Mouse (Mus musculus): ENCODE measurements at regions not wholly inside any gene's neighbourhood (a gene's known extent, or its start where the extent isn't known, plus 50 kb on each side); places are given as distances from the start of the nearest gene placed in this dataset.

DNA sequence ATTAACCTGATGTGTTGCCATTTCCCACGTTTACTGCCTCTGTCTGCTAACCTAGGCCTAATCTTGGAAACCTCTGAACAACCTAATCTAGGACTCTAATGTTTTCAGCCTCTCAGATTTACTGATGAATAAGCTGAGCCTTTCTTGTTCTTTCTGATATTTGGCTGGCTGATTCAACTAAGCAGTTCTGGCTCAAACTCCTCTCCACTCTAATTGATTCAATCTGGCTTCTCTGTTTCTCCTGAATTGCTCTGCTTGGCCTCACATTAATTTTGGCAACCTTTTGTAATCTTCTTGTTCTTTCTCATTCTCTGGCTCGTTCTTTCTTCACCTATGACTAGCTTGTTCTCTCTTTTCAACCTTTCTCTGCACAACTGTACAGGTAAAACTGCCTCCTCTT lies 1561.2 kb upstream of the Zeb2 start:
- H3K27me3 ChIP-seq (ENCODE audit: control insufficient read depth, insufficient read depth, low read length), result no peaks in the 10 kb centered on the region
- no peak overlapping the region for H3K4me2 ChIP-seq (ENCODE audit: low read depth, severe bottlenecking)
- no peaks in the 10 kb centered on the region for H3K9me3 ChIP-seq (ENCODE audit: control insufficient read depth, low read length)
- no peaks in the 10 kb centered on the region for H3K36me3 ChIP-seq (ENCODE audit: control insufficient read depth, insufficient read depth, low read length)
- no peak overlapping the region for H3K4me3 ChIP-seq (ENCODE audit: low read depth, low read length)
- no peak overlapping the region for H3K9ac ChIP-seq (ENCODE audit: low read length)
- H3K27ac ChIP-seq (replicated peaks; ENCODE audit: low read depth, low read length), result no peak overlapping the region
- no peaks in the 10 kb centered on the region for H3K4me1 ChIP-seq (ENCODE audit: control insufficient read depth, insufficient read depth, low read length)
- ATAC-seq (ENCODE audit: insufficient number of reproducible peaks, low FRiP score, low TSS enrichment, low read depth) (no peak), DNase-seq (ENCODE audit: low spot score) (no peak)
- WGBS, result 26% methylated on average over 2 of the region's 2 CpGs

DNA sequence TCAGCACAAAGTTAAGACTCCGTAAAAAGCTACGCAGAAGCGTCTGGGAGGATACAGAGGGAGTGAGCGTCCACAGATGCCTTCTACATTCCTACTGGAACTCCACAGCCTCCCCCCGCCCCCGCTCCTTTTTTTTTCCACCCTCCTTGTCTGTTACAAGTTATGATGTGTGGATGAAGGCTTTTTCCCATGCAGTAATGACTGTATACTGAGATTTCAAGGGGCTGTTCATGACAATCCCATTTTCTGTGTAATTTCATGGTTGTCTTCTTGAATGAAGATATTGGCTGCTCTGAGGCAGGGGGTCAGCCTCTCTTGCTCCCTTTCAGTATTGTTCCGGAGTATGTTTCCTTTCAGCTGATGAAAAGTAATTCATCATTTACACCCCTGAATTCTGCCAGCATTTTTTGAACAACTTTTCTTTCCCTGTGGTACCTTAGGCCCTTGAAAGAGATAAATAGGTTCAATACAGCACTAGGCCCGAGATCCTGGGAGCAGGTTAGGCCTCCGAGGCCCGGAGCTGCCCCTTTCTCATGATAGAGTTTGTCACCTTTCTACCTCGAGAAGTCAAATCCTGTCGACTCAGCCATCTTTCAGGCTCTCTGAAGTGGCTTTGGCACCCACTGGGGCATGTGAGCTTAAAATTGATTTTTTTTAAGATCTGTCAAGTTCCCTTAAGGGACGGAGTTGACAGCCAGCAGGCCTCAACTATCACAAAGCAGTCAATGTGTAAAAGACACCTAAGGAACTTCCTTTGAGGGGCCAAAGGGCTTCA lies 1552.5 kb upstream of the Zeb2 start:
- 68% methylated on average over 13 of the region's 13 CpGs for WGBS

DNA sequence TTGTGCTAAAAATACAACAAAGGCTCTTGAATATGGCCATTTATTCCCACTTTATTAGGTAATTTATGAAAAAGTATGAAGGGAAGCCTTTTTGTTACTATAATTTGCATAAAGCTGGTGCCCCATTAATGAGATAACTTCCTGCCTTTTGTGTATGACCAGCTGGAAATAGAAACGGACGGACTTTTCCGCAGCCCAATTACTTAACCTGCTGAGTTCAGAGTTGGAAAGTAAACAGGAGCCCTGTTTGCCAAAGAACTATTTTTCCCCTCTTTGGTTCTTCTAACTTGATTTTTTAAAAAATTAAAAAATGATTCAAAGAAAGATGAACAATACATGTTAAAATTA lies 1549.8 kb upstream of the Zeb2 start:
- H3K4me1 ChIP-seq (ENCODE audit: control insufficient read depth, insufficient read depth, low read length), result no peaks in the 10 kb centered on the region
- H3K9me3 ChIP-seq (ENCODE audit: control insufficient read depth, low read length), result no peaks in the 10 kb centered on the region
- no peak overlapping the region for H3K27ac ChIP-seq (replicated peaks; ENCODE audit: low read depth, low read length)
- ATAC-seq (ENCODE audit: insufficient number of reproducible peaks, low FRiP score, low TSS enrichment, low read depth) (no peak), DNase-seq (ENCODE audit: low spot score) (no peak)
- no peak overlapping the region for H3K4me2 ChIP-seq (ENCODE audit: low read depth, severe bottlenecking)
- 43% methylated on average over 3 of the region's 3 CpGs for WGBS
- H3K36me3 ChIP-seq (ENCODE audit: control insufficient read depth, insufficient read depth, low read length), result no peaks in the 10 kb centered on the region
- H3K9ac ChIP-seq (ENCODE audit: low read length), result no peak overlapping the region
- H3K4me3 ChIP-seq (ENCODE audit: low read depth, low read length), result no peak overlapping the region
- no peaks in the 10 kb centered on the region for H3K27me3 ChIP-seq (ENCODE audit: control insufficient read depth, insufficient read depth, low read length)

More for the DNA sequence above, 1552.5 kb upstream of the Zeb2 start:
- H3K4me3 ChIP-seq (ENCODE audit: low read depth, low read length), result no peak overlapping the region
- H3K9me3 ChIP-seq (ENCODE audit: control insufficient read depth, low read length), result no peaks in the 10 kb centered on the region
- no peaks in the 10 kb centered on the region for H3K27me3 ChIP-seq (ENCODE audit: control insufficient read depth, insufficient read depth, low read length)
- no peak overlapping the region for H3K4me2 ChIP-seq (ENCODE audit: low read depth, severe bottlenecking)
- ATAC-seq (ENCODE audit: insufficient number of reproducible peaks, low FRiP score, low TSS enrichment, low read depth) (no peak), DNase-seq (ENCODE audit: low spot score) (no peak)
- no peaks in the 10 kb centered on the region for H3K4me1 ChIP-seq (ENCODE audit: control insufficient read depth, insufficient read depth, low read length)
- no peaks in the 10 kb centered on the region for H3K36me3 ChIP-seq (ENCODE audit: control insufficient read depth, insufficient read depth, low read length)
- H3K27ac ChIP-seq (replicated peaks; ENCODE audit: low read depth, low read length), result no peak overlapping the region
- H3K9ac ChIP-seq (ENCODE audit: low read length), result no peak overlapping the region

DNA sequence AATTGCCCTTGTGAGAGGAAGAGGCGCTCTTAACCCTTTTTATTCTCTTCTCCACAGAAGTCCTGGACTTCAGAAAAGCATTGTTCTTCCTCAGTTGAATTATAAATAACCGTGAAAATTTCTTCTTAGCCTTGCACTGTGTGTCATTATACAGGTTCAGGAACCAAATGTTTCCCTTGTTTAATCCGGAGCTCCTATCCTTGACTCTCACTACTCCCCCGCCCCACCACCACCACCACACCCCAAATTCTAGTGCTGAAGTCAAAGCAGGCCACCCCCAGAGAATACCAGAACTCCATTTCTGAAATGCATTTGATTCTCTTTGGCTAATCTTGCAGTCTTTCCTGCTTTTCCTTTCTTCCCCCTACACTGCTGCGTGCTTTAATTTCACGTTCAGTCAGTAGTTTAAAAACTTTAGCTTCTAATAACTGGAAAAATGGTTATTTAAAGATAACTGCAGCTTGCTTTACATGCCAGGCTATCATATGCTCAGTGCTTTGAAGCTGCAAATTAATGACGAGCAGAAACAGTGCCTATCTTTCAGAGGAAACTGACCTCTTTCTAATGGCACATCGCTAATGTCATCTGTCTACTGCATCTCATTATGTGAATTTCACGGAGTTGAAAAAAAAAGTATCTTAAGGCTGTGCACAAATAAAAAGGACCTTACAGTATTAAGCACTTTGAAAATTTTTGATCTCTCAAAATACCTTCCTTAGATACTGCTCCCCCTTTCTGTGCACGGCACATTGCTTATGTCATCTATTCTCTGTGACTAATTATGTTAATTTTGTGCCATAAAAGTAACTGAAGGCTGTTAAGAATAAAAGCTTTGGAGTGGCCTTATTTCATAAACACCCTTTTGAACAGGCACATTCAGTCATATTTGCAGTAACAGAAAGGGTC lies 1549.1 kb upstream of the Zeb2 start:
- no peak overlapping the region for H3K4me3 ChIP-seq (ENCODE audit: low read depth, low read length)
- H3K36me3 ChIP-seq (ENCODE audit: control insufficient read depth, insufficient read depth, low read length), result no peaks in the 10 kb centered on the region
- no peak overlapping the region for H3K27ac ChIP-seq (replicated peaks; ENCODE audit: low read depth, low read length)
- no peaks in the 10 kb centered on the region for H3K9me3 ChIP-seq (ENCODE audit: control insufficient read depth, low read length)
- no peaks in the 10 kb centered on the region for H3K27me3 ChIP-seq (ENCODE audit: control insufficient read depth, insufficient read depth, low read length)
- H3K9ac ChIP-seq (ENCODE audit: low read length), result no peak overlapping the region
- no peak overlapping the region for H3K4me2 ChIP-seq (ENCODE audit: low read depth, severe bottlenecking)
- no peaks in the 10 kb centered on the region for H3K4me1 ChIP-seq (ENCODE audit: control insufficient read depth, insufficient read depth, low read length)
- ATAC-seq (ENCODE audit: insufficient number of reproducible peaks, low FRiP score, low TSS enrichment, low read depth) (no peak), DNase-seq (ENCODE audit: low spot score) (no peak)
- WGBS, result 63% methylated on average over 10 of the region's 10 CpGs

DNA sequence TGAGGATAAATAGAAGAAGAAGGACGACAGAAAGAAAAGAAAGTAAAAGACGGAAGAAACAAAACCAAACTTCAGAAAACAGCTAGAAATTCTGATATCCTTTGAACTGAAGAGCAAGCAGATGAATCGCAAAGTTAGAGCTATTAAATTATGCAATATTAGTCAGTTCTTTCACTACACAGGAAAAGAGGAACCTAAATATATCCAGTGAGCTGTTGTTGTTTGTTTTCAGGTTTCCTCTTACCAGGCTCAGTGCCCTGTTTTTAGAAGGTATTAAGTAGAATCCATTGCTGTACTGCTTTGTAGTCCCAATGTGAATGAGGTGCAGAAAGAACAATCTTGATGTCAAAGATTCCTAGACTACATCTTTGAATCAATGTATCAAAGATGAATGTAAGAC lies 1544.7 kb upstream of the Zeb2 start:
- H3K4me2 ChIP-seq (ENCODE audit: low read depth, severe bottlenecking), result no peak overlapping the region
- no peaks in the 10 kb centered on the region for H3K4me1 ChIP-seq (ENCODE audit: control insufficient read depth, insufficient read depth, low read length)
- no peaks in the 10 kb centered on the region for H3K36me3 ChIP-seq (ENCODE audit: control insufficient read depth, insufficient read depth, low read length)
- H3K9ac ChIP-seq (ENCODE audit: low read length), result no peak overlapping the region
- DNase-seq (ENCODE audit: low spot score) (no peak), ATAC-seq (ENCODE audit: insufficient number of reproducible peaks, low FRiP score, low TSS enrichment, low read depth) (no peak)
- H3K27me3 ChIP-seq (ENCODE audit: control insufficient read depth, insufficient read depth, low read length), result no peaks in the 10 kb centered on the region
- no peak overlapping the region for H3K27ac ChIP-seq (replicated peaks; ENCODE audit: low read depth, low read length)
- H3K4me3 ChIP-seq (ENCODE audit: low read depth, low read length), result no peak overlapping the region
- WGBS, result 83% methylated on average over 3 of the region's 3 CpGs
- H3K9me3 ChIP-seq (ENCODE audit: control insufficient read depth, low read length), result no peaks in the 10 kb centered on the region

DNA sequence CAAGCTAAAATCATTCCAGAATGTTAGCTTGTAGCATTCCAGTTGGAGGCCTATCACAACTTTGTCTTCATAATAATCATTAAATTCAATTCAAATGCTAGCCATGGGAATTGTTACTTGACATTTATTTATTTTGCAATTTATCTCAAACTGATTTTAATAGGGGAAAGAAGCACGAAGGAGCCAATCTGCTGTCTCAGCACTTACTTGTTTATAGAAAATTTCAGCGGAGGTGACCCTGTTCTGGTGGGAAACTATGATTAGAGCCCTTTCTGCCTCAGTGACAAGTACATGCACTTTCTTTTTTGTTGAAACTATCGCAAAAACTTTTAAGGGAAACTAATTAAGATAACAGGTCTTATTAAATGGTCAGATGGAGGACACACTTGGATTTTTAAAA lies 1543.4 kb upstream of the Zeb2 start:
- Histone ChIP-seq H3K36me3 (ENCODE audit: control insufficient read depth, insufficient read depth, low read length) (no peaks in the 10 kb centered on the region), H3K27me3 (ENCODE audit: control insufficient read depth, insufficient read depth, low read length) (no peaks in the 10 kb centered on the region), H3K4me2 (ENCODE audit: low read depth, severe bottlenecking) (no peak overlapping the region), H3K27ac (replicated peaks; ENCODE audit: low read depth, low read length) (no peak overlapping the region), H3K4me1 (ENCODE audit: control insufficient read depth, insufficient read depth, low read length) (no peaks in the 10 kb centered on the region), H3K9me3 (ENCODE audit: control insufficient read depth, low read length) (no peaks in the 10 kb centered on the region), H3K9ac (ENCODE audit: low read length) (no peak overlapping the region), H3K4me3 (ENCODE audit: low read depth, low read length) (no peak overlapping the region)
- ATAC-seq (ENCODE audit: insufficient number of reproducible peaks, low FRiP score, low TSS enrichment, low read depth) (no peak), DNase-seq (ENCODE audit: low spot score) (no peak)
- WGBS, result 79% methylated on average over 3 of the region's 3 CpGs

DNA sequence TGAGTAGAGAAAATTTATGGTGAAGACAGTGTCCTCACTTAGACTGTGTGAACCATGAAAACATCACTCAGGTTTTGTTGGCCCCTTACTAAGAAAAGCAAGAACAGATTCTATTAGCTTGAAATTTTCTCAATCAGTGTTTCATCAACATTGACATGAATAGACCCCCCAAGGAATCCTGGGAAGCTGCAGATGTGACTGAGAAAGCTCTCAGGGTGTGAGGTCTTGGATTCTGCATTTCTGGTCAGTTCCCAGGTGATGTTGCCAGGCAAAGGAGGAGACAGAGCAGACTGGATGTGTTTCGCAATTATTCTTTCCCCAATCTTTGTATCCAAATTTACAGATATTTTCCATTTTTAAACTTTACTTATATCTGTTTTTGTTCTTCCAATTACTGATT lies 1538.1 kb upstream of the Zeb2 start:
- Histone ChIP-seq H3K9me3 (ENCODE audit: control insufficient read depth, low read length) (no peaks in the 10 kb centered on the region), H3K27me3 (ENCODE audit: control insufficient read depth, insufficient read depth, low read length) (no peaks in the 10 kb centered on the region), H3K36me3 (ENCODE audit: control insufficient read depth, insufficient read depth, low read length) (no peaks in the 10 kb centered on the region), H3K9ac (ENCODE audit: low read length) (no peak overlapping the region), H3K27ac (replicated peaks; ENCODE audit: low read depth, low read length) (no peak overlapping the region), H3K4me3 (ENCODE audit: low read depth, low read length) (no peak overlapping the region), H3K4me2 (ENCODE audit: low read depth, severe bottlenecking) (no peak overlapping the region), H3K4me1 (ENCODE audit: control insufficient read depth, insufficient read depth, low read length) (no peaks in the 10 kb centered on the region)
- WGBS, result 95% methylated on average over 1 of the region's 1 CpGs
- ATAC-seq (ENCODE audit: insufficient number of reproducible peaks, low FRiP score, low TSS enrichment, low read depth) (no peak), DNase-seq (ENCODE audit: low spot score) (no peak)

DNA sequence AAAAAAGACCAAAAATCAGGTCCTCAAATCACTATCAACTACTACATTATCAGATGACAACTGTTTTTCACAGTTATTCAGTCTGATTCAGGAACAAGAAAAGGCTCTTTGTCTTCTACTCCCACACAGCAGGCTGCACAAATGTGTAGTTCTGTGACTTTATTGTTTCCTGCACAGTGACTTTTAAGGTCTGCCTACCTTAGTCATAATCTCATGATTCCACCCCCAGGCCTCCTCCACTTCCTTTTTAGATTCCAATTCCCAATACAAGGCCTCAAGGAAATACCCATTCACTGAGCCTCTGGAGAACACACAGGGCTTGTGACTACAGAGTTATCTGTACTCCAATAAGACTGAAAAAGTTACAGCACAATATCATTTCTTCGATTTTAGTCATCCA lies 1535.4 kb upstream of the Zeb2 start:
- Histone ChIP-seq H3K4me3 (ENCODE audit: low read depth, low read length) (no peak overlapping the region), H3K27ac (replicated peaks; ENCODE audit: low read depth, low read length) (no peak overlapping the region), H3K9me3 (ENCODE audit: control insufficient read depth, low read length) (no peaks in the 10 kb centered on the region), H3K4me1 (ENCODE audit: control insufficient read depth, insufficient read depth, low read length) (no peaks in the 10 kb centered on the region), H3K9ac (ENCODE audit: low read length) (no peak overlapping the region), H3K4me2 (ENCODE audit: low read depth, severe bottlenecking) (no peak overlapping the region), H3K36me3 (ENCODE audit: control insufficient read depth, insufficient read depth, low read length) (no peaks in the 10 kb centered on the region), H3K27me3 (ENCODE audit: control insufficient read depth, insufficient read depth, low read length) (no peaks in the 10 kb centered on the region)
- DNase-seq (ENCODE audit: low spot score), result no peak
- 97% methylated on average over 1 of the region's 1 CpGs for WGBS
- no peak for ATAC-seq (ENCODE audit: insufficient number of reproducible peaks, low FRiP score, low TSS enrichment, low read depth)

Measured in limb, embryonic 11.5 days (tissue).